Mouse (Mus musculus): Measurements from ENCODE around the gene Tmem202. TPM values are rescaled to one million over a fixed set of nuclear protein-coding genes. Genes with fewer than 3 reads are reported as not detected.
A peak's percentile ranks its signal among the peaks of the same experiment; 100 is the strongest.

Tmem202 gene
- 0.64 and 0.97 TPM in 2 replicates for total RNA-seq (2012; rRNA removed)
- 0.20 TPM in 1 of 2 replicates, not detected in the other for total RNA-seq (2014; rRNA removed)
- polyA plus RNA-seq (2012; ENCODE audit: insufficient read length, low read depth): not detected in 2 replicates

- H3K79me2 ChIP-seq (replicated peaks; ENCODE audit: control insufficient read depth, extremely low read depth, insufficient read depth, poor library complexity, severe bottlenecking): peaks cover 18% of the 10 kb centered on the region
- in situ Hi-C loops (cut with MboI; ENCODE audit: low pct_ligation_motif_present, low pct_unique_long_range_greater_than_20kb, low sequenced_read_pairs) (no loop called here), dilution Hi-C loops (cut with MboI; ENCODE audit: extremely low pct_ligation_motif_present, extremely low pct_unique_long_range_greater_than_20kb, low sequenced_read_pairs) (no loop called here)
- H3K4me2 ChIP-seq (ENCODE audit: insufficient read depth, low read depth, poor library complexity, severe bottlenecking): peak within 1 kb of the TSS; percentile 76
- no peaks in the 10 kb centered on the region for H3K9me3 ChIP-seq (replicated peaks; ENCODE audit: low read length)
- peak within 1 kb of the TSS; percentile 37; the same call in 1 of the 2 replicates for H3K27ac ChIP-seq (ENCODE audit: insufficient read depth, low read depth)
- no peaks in the 10 kb centered on the region for H3K27me3 ChIP-seq (replicated peaks)
- H3K4me1 ChIP-seq (ENCODE audit: control insufficient read depth in 1 of 2, insufficient read depth in 2 of 2): peaks cover 17 to 45% of the 10 kb centered on the region in 2 experiments
- peak; percentile 76 for TF ChIP-seq NRF1 (IDR thresholded peaks at IDR 0.05; ENCODE audit: low read depth, low read length)
- no peak for TF ChIP-seq ZKSCAN1 (IDR thresholded peaks at IDR 0.05; ENCODE audit: borderline replicate concordance, low read depth, low read length)
- peak; percentile 85 for TF ChIP-seq SIN3A (IDR thresholded peaks at IDR 0.05; ENCODE audit: low read length)
- TF ChIP-seq CHD2 (IDR thresholded peaks at IDR 0.05; ENCODE audit: low read length): no peak
- TF ChIP-seq ZNF384 (IDR thresholded peaks at IDR 0.05; ENCODE audit: low read depth, low read length): no peak
- no peak for TF ChIP-seq E2F4 (IDR thresholded peaks at IDR 0.05; ENCODE audit: insufficient replicate concordance, low read depth, low read length)
- TF ChIP-seq USF1 (IDR thresholded peaks at IDR 0.05; ENCODE audit: low read depth, low read length): peak; percentile 95
- TF ChIP-seq RCOR1 (conservative IDR thresholded peaks at IDR 0.05; ENCODE audit: low read depth, low read length): 0 out of 2 replicates have a peak, but pooled peaks have one; percentile 77
- TF ChIP-seq UBTF (IDR thresholded peaks at IDR 0.05; ENCODE audit: low read depth, low read length): 0 out of 2 replicates have a peak, but pooled peaks have one; percentile 15
- peak; percentile 63; the same call in 1 of the 2 replicates for TF ChIP-seq NELFE (IDR thresholded peaks at IDR 0.05; ENCODE audit: low read depth, low read length)
- TF ChIP-seq ZC3H11A (IDR thresholded peaks at IDR 0.05; ENCODE audit: low read depth, low read length): no peak
- no peak for TF ChIP-seq PAX5 (IDR thresholded peaks at IDR 0.05; ENCODE audit: low read length)
- TF ChIP-seq KAT2A (IDR thresholded peaks at IDR 0.05; ENCODE audit: insufficient replicate concordance, low read length): 0 out of 2 replicates have a peak, but pooled peaks have one; percentile 37
- TF ChIP-seq POLR2A (IDR thresholded peaks at IDR 0.05; ENCODE audit: low read depth, low read length): peak; percentile 72
- TF ChIP-seq EP300 (IDR thresholded peaks at IDR 0.05; ENCODE audit: low read length): no peak
- peak; percentile 77 for TF ChIP-seq ETS1 (conservative IDR thresholded peaks at IDR 0.05; ENCODE audit: low read depth, low read length)
- TF ChIP-seq TCF12 (IDR thresholded peaks at IDR 0.05; ENCODE audit: low read depth, low read length): peak; percentile 62; the same call in 1 of the 2 replicates
- TF ChIP-seq JUND (conservative IDR thresholded peaks at IDR 0.05; ENCODE audit: low read depth, low read length): no peak
- TF ChIP-seq GABPA (IDR thresholded peaks at IDR 0.05; ENCODE audit: insufficient replicate concordance, low read depth, low read length): no peak
- TF ChIP-seq MAX (IDR thresholded peaks at IDR 0.05; ENCODE audit: low read length): peak; percentile 95
- TF ChIP-seq SMC3 (IDR thresholded peaks at IDR 0.05; ENCODE audit: low read depth, low read length): no peak
- peak; percentile 61; the same call in 1 of the 2 replicates for TF ChIP-seq ZMIZ1 (IDR thresholded peaks at IDR 0.05; ENCODE audit: low read depth, low read length)
- no peak for TF ChIP-seq RAD21 (IDR thresholded peaks at IDR 0.05; ENCODE audit: low read depth, low read length)
- peak; percentile 94 for TF ChIP-seq USF2 (conservative IDR thresholded peaks at IDR 0.05; ENCODE audit: low read depth, low read length)
- peak; percentile 91 for TF ChIP-seq MXI1 (IDR thresholded peaks at IDR 0.05; ENCODE audit: low read depth, low read length)
- no peak for TF ChIP-seq MAFK (IDR thresholded peaks at IDR 0.05; ENCODE audit: insufficient replicate concordance, low read length)
- peak; percentile 99 for TF ChIP-seq BHLHE40 (IDR thresholded peaks at IDR 0.05; ENCODE audit: low read depth, low read length)
- TF ChIP-seq POLR2AphosphoS2 (IDR thresholded peaks at IDR 0.05; ENCODE audit: low read depth, low read length): no peak
- TF ChIP-seq MYC (IDR thresholded peaks at IDR 0.05; ENCODE audit: low read depth, low read length): peak; percentile 50; the same call in 1 of the 2 replicates
- TF ChIP-seq MEF2A (IDR thresholded peaks at IDR 0.05; ENCODE audit: borderline replicate concordance, low read depth, low read length): no peak
- no peak for TF ChIP-seq JUN (IDR thresholded peaks at IDR 0.05; ENCODE audit: insufficient read depth, low read depth, low read length)
- peak; percentile 40; the same call in 1 of the 2 replicates for TF ChIP-seq CHD1 (IDR thresholded peaks at IDR 0.05; ENCODE audit: low read depth, low read length)
- TF ChIP-seq MAZ (IDR thresholded peaks at IDR 0.05; ENCODE audit: low read depth, low read length): no peak
- peak; percentile 69 for TF ChIP-seq HCFC1 (IDR thresholded peaks at IDR 0.05; ENCODE audit: low read depth, low read length)
- no peak; the same call in none of the 2 replicates for TF ChIP-seq ELF1 (IDR thresholded peaks at IDR 0.05; ENCODE audit: low read depth, low read length)
- no peak for TF ChIP-seq CTCF (conservative IDR thresholded peaks at IDR 0.05 in 1 of 2, IDR thresholded peaks at IDR 0.05 in 1 of 2; ENCODE audit: low read depth in 2 of 2, low read length in 2 of 2)
- TF ChIP-seq TBP (conservative IDR thresholded peaks at IDR 0.05; ENCODE audit: low read depth, low read length): 0 out of 2 replicates have a peak, but pooled peaks have one; percentile 31
- no peak; the same call in none of the 2 replicates for TF ChIP-seq IRF4 (IDR thresholded peaks at IDR 0.05; ENCODE audit: low read depth, low read length)
- DNase-seq (ENCODE audit: extremely low read depth): peak; percentile 61
- peaks cover 0 to 6% of the 10 kb centered on the region in 2 experiments for H3K36me3 ChIP-seq (replicated peaks in 1 of 2; ENCODE audit: control insufficient read depth in 1 of 2, insufficient read depth in 1 of 2, low read length in 1 of 2)
- peak within 1 kb of the TSS; percentile 67 to 73 (median 70) for H3K4me3 ChIP-seq (replicated peaks in 1 of 3; ENCODE audit: low read depth in 2 of 3, low read length in 2 of 3, poor library complexity in 1 of 3)
- peak within 1 kb of the TSS; percentile 81 for H3K9ac ChIP-seq (ENCODE audit: insufficient read depth, low read depth)
These were observed at the start of gene Tmem202, which contains the start of gene Hexa for GRCm38 (mm10) chr9:59539441-59540137. Gene Tmem202 (minus strand): TSS chr9:59539847. Gene Hexa (plus strand): TSS chr9:59539540.
